Mouse (Mus musculus) olfactory bulb, adult 2 months (tissue): ENCODE measurements around the gene Rnf150.

ENCODE experiments used
- CTCF ChIP-seq: fragments of 200-500 bp; IDR thresholded peaks from 2 replicates; pipeline ENCODE4 v1.5.1; 2012; ENCODE audit warnings: low read depth, mild to moderate bottlenecking, low read length, moderate library complexity; ENCODE audit not compliant: insufficient read depth
- POLR2A ChIP-seq: fragments of 200-500 bp; IDR thresholded peaks from 2 replicates; pipeline ENCODE4 v1.6.1; 2012; ENCODE audit warnings: mild to moderate bottlenecking, low read depth, low read length, moderate library complexity; ENCODE audit not compliant: insufficient read depth

DNA sequence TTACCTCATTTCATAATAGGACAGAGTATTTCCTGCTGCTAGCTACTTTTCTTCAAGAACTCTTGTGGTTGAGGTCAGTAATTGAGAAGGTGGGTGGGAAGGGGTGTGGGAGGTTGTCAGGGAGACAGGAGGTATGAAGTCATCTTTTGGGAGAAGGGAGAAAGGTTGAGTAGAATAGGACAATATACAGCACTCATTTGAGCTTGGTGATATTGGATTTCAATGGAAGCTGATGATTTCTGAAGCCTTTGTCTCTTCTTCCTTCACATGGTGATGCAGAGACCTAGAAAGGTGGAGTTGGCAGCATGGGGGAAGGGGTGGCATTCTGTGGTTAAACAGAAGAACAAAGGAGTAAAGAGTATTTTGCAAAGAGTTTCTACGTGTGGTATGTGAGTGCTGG is 119.7 kb downstream of the Rnf150 start:
- TF ChIP-seq POLR2A: no peak
- no peak for TF ChIP-seq CTCF
